Mouse (Mus musculus) bone marrow macrophage, adult 2 months (primary cell): Measurements from ENCODE around the gene Mrps12.
A peak's percentile ranks its signal among the peaks of the same experiment; 100 is the strongest.

Source experiments
- CTCF ChIP-seq: IDR thresholded peaks from 2 replicates; pipeline ENCODE4 v1.5.1; 2012; ENCODE audit warnings: low read depth, mild to moderate bottlenecking, low read length, moderate library complexity
- POLR2A ChIP-seq: IDR thresholded peaks from 2 replicates; pipeline ENCODE4 v1.6.1; 2012; ENCODE audit warnings: mild to moderate bottlenecking, low read depth, low read length, borderline replicate concordance

DNA sequence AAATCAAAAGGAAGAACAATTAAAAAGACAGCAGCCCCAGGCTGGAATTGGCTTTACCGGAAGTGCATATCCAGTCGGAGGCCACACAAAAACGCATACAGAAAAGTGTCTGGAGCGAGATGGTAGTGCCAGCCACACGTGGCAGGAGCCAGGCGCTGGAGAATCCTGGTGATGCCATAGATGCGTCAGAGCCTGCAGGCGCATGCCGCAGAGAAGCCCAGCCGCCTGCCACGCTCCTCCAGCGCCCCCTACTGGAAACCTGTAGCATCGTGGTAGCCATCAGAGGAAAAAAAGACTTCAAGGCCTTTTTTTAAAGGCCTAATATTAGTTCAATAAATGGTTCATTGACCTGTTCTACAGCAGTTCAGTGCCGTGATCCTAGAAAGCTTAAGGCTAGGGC lies 15.0 kb downstream of the Mrps12 start:
- TF ChIP-seq CTCF (peak; percentile 92), POLR2A (no peak)
